Mouse (Mus musculus): ENCODE measurements around the gene Dagla. TPM values are rescaled to one million over a fixed set of nuclear protein-coding genes. Genes with fewer than 3 reads are reported as not detected.

Dagla gene
- not detected for polyA plus RNA-seq (2017; shearing (Covaris generic))

GRCm38 (mm10) chr19:10304810-10305544 lies at the start of gene Dagla:
Gene Dagla, minus strand, starts transcription at chr19:10304877.

DNA sequence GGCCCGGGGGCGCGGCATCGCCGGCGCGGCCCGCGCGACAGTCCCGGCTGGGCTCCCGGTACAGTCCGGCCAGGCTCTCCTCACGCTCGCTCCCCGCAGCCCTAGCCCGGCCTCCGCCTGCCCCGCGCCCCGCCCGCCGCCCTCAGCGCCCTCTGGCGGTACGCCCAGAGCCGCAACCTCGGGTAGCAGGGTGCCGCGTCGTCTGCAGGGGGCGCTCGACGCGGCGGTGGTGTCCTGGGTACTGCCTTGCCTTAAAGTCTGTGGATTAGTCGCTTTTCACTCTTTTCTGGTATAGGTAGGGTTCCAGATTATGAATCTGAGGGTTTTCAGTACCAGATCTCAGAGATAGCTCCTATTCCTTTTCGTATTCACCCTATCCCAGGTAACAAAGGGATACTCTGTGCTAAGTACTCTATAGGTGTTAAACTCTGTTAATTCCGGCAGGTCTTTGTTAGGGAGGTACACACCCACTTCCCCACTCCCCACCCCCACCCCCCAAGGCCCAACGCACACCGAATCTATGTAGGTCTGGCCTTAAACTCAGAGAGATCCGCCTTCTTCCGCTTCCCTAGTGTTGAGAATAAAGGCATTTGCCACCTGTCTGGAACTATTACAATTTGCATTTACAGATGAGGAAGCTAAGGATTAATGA lies 63.9 kb downstream of the Dagla start, which contains the start of gene Myrf:
Myrf (minus strand) TSS at position 95 of the 652 bp plus-strand sequence.

GRCm38 (mm10) chr19:10203848-10204615 lies 100.6 kb downstream of the Dagla start, which contains the start of the genes Tmem258 and Fen1:
Gene Tmem258, plus strand, starts transcription at chr19:10204014.
Gene Fen1, minus strand, starts transcription at chr19:10204169.

Other genes starting within 250 kb of the Dagla start
- gene Fads2, start 203.1 kb downstream of the Dagla start, polyA plus RNA-seq (2017; shearing (Covaris generic)) = not detected
- 9.1 TPM for gene Fads1, start 122.0 kb downstream of the Dagla start, polyA plus RNA-seq (2017; shearing (Covaris generic))
- gene Tmem258, start 100.9 kb downstream of the Dagla start, polyA plus RNA-seq (2017; shearing (Covaris generic)) = 179 TPM
- 19.1 TPM for gene Fen1, start 100.7 kb downstream of the Dagla start, polyA plus RNA-seq (2017; shearing (Covaris generic))
- 0.14 TPM for gene Myrf, start 64.1 kb downstream of the Dagla start, polyA plus RNA-seq (2017; shearing (Covaris generic))
- not detected for gene Syt7, start 84.2 kb upstream of the Dagla start, polyA plus RNA-seq (2017; shearing (Covaris generic))
- not detected for gene Lrrc10b, start 152.6 kb upstream of the Dagla start, polyA plus RNA-seq (2017; shearing (Covaris generic))
- gene Ppp1r32, start 178.1 kb upstream of the Dagla start, polyA plus RNA-seq (2017; shearing (Covaris generic)) = 0.36 TPM
- 27.6 TPM for gene Cpsf7, start 220.4 kb upstream of the Dagla start, polyA plus RNA-seq (2017; shearing (Covaris generic))
- gene Sdhaf2, start 221.3 kb upstream of the Dagla start, polyA plus RNA-seq (2017; shearing (Covaris generic)) = 49.1 TPM